Mouse (Mus musculus): ENCODE data around the gene Gm21764. TPM values are rescaled to one million over a fixed set of nuclear protein-coding genes. Genes with fewer than 3 reads are reported as not detected.
"Not testable (repeated sequence)": the region's sequence is repeated elsewhere in the genome, so short reads cannot be mapped to it uniquely, and the experiment has no call there.

The Gm21764 gene
- polyA plus RNA-seq (2012; rRNA removed) (not detected in 2 replicates), polyA plus RNA-seq (2014; fragmentation: Nextera tagmentation; extraction: Ambion mirVana) (not detected in 2 replicates)

GRCm38 (mm10) chrY:18061712-18062111, at the start of gene Gm21764:
Gm21764 (minus strand) TSS chrY:18061812.
- not testable (repeated sequence) for H3K4me2 ChIP-seq (replicated peaks; ENCODE audit: low read depth, low read length, severe bottlenecking); ATAC-seq (ENCODE audit: low FRiP score, low read depth); H3K27me3 ChIP-seq (ENCODE audit: control insufficient read depth, insufficient read depth, low read length); H3K4me1 ChIP-seq (ENCODE audit: control insufficient read depth, insufficient read depth, low read length); H3K27ac ChIP-seq (replicated peaks; ENCODE audit: low read depth, low read length); H3K9ac ChIP-seq (ENCODE audit: low read depth, low read length, severe bottlenecking); DNase-seq (ENCODE audit: low spot score); H3K36me3 ChIP-seq (ENCODE audit: control insufficient read depth, insufficient read depth, low read length); H3K9me3 ChIP-seq (ENCODE audit: control insufficient read depth, low read length); H3K4me3 ChIP-seq (replicated peaks; ENCODE audit: low read length)
- no CpG with 5 or more reads among the region's 3 CpGs for WGBS

GRCm38 (mm10) chrY:18088816-18089215, 27.2 kb upstream of the Gm21764 start, which contains the start of gene Ssty1:
Ssty1 (plus strand) TSS chrY:18089116.
- not testable (repeated sequence) for DNase-seq (ENCODE audit: low spot score); ATAC-seq (ENCODE audit: low FRiP score, low read depth); H3K4me2 ChIP-seq (replicated peaks; ENCODE audit: low read depth, low read length, severe bottlenecking); H3K27me3 ChIP-seq (ENCODE audit: control insufficient read depth, insufficient read depth, low read length); H3K4me3 ChIP-seq (replicated peaks; ENCODE audit: low read length); H3K36me3 ChIP-seq (ENCODE audit: control insufficient read depth, insufficient read depth, low read length); H3K9me3 ChIP-seq (ENCODE audit: control insufficient read depth, low read length); H3K4me1 ChIP-seq (ENCODE audit: control insufficient read depth, insufficient read depth, low read length); H3K27ac ChIP-seq (replicated peaks; ENCODE audit: low read depth, low read length); H3K9ac ChIP-seq (ENCODE audit: low read depth, low read length, severe bottlenecking)

Other genes with a start within 250 kb of the Gm21764 start
- not detected in 2 replicates for gene Gm21904, start 215.5 kb downstream of the Gm21764 start, polyA plus RNA-seq (2012; rRNA removed)
- not detected in 2 replicates for gene Gm21904, start 215.5 kb downstream of the Gm21764 start, polyA plus RNA-seq (2014; fragmentation: Nextera tagmentation; extraction: Ambion mirVana)
- not detected in 2 replicates for gene Gm20772, start 187.1 kb downstream of the Gm21764 start, polyA plus RNA-seq (2012; rRNA removed)
- gene Gm20772, start 187.1 kb downstream of the Gm21764 start, polyA plus RNA-seq (2014; fragmentation: Nextera tagmentation; extraction: Ambion mirVana): not detected in 2 replicates
- gene Gm20831, start 187.1 kb downstream of the Gm21764 start, polyA plus RNA-seq (2012; rRNA removed): not detected in 2 replicates
- gene Gm20831, start 187.1 kb downstream of the Gm21764 start, polyA plus RNA-seq (2014; fragmentation: Nextera tagmentation; extraction: Ambion mirVana): not detected in 2 replicates
- not detected in 2 replicates for gene Srsy, start 124.5 kb downstream of the Gm21764 start, polyA plus RNA-seq (2012; rRNA removed)
- not detected in 2 replicates for gene Srsy, start 124.5 kb downstream of the Gm21764 start, polyA plus RNA-seq (2014; fragmentation: Nextera tagmentation; extraction: Ambion mirVana)
- not detected in 2 replicates for gene Ssty1, start 27.3 kb upstream of the Gm21764 start, polyA plus RNA-seq (2012; rRNA removed)
- not detected in 2 replicates for gene Ssty1, start 27.3 kb upstream of the Gm21764 start, polyA plus RNA-seq (2014; fragmentation: Nextera tagmentation; extraction: Ambion mirVana)

Data from limb, embryonic 14.5 days (tissue).